Mouse (Mus musculus) testis, adult 2 months (tissue): ENCODE results near the gene 6330409D20Rik.

Source experiments
- CTCF ChIP-seq: fragments of 200-500 bp; IDR thresholded peaks from 2 replicates; pipeline ENCODE4 v1.5.1; 2012; ENCODE audit warnings: low read depth, mild to moderate bottlenecking, inconsistent platforms, low read length, moderate library complexity; ENCODE audit not compliant: control insufficient read depth, insufficient read depth, insufficient replicate concordance
- POLR2A ChIP-seq: fragments of 200-500 bp; IDR thresholded peaks from 2 replicates; pipeline ENCODE4 v1.6.1; 2012; ENCODE audit warnings: low read depth, mild to moderate bottlenecking, inconsistent platforms, low read length, moderate library complexity; ENCODE audit not compliant: control insufficient read depth

DNA sequence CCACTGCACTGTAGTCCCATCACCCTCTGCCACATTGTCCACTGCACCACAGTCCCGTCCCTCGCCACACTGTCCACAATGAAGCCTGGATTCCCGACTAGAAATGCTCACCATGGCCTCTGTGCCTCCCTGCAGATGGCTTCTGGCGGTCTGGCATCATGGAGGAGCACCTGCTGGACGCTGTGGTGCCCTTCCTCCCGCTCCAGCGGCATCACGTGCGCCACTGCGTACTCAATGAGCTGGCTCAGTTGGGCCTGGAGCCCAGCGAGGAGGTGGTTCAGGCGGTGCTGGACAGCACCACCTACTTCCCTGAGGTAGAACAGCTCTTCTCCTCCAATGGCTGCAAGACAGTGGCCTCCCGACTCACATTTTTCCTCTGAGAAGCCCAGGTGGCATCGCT is 20.5 kb upstream of the 6330409D20Rik start:
- no peak for TF ChIP-seq CTCF
- TF ChIP-seq POLR2A: no peak
